8 mouse cellular contexts compared by ENCODE assay signal in genomic region chr1:71653400-71654159, GRCm38 (mm10). TPM values are rescaled to one million over a fixed set of nuclear protein-coding genes. Genes with fewer than 3 reads are reported as not detected.
DNase-seq lines count a peak whose midpoint lies in the region; ATAC-seq and TF ChIP-seq lines count a peak whose summit lies in the region.

No protein-coding gene starts in this region.

- H3K27ac ChIP-seq in spleen, adult 2 months (ENCODE audit: insufficient read depth, low read length) = no peak overlapping the region; the same call in 1 of the 2 replicates
- peak overlapping the region; percentile 89 for H3K27ac ChIP-seq in forebrain, embryonic 11.5 days (ENCODE audit: low read depth, low read length)
- no peak overlapping the region for H3K27ac ChIP-seq in hindbrain, embryonic 15.5 days (replicated peaks)
- peak overlapping the region; percentile 82 for H3K27ac ChIP-seq in liver, postnatal 0 days (ENCODE audit: low read depth)

- peak overlapping the region; percentile 50 for H3K4me3 ChIP-seq in spleen, adult 2 months (ENCODE audit: extremely low read depth, insufficient read depth, insufficient read length)
- H3K4me3 ChIP-seq in forebrain, embryonic 11.5 days (ENCODE audit: low read depth, low read length) = peak overlapping the region; percentile 71
- peak overlapping the region; percentile 69 for H3K4me3 ChIP-seq in hindbrain, embryonic 15.5 days
- H3K4me3 ChIP-seq in liver, postnatal 0 days (ENCODE audit: low read depth, low read length) = peak overlapping the region; percentile 62

- ATAC-seq in forebrain, embryonic 11.5 days (replicated peaks; ENCODE audit: low FRiP score) = peak; percentile 29
- ATAC-seq in hindbrain, embryonic 15.5 days (ENCODE audit: low FRiP score, low read depth) = peak; percentile 75
- peak; percentile 12; the same call in 1 of the 2 replicates for ATAC-seq in liver, postnatal 0 days
- ATAC-seq in activated CD4-positive, CD25-positive, alpha-beta regulatory T cell, adult 4 months = no peak

- no peaks in the 10 kb centered on the region for H3K9me3 ChIP-seq in forebrain, embryonic 11.5 days (ENCODE audit: control insufficient read depth, low read length)
- H3K9me3 ChIP-seq in hindbrain, embryonic 15.5 days = no peaks in the 10 kb centered on the region
- H3K9me3 ChIP-seq in liver, postnatal 0 days (ENCODE audit: low read length) = no peaks in the 10 kb centered on the region

- TF ChIP-seq CTCF in spleen, adult 2 months (IDR thresholded peaks at IDR 0.05; ENCODE audit: extremely low read depth, insufficient read depth, insufficient read length, insufficient replicate concordance) = no peak
- TF ChIP-seq CTCF in liver, postnatal 0 days (IDR thresholded peaks at IDR 0.05; ENCODE audit: low read depth) = no peak

- no peak for DNase-seq in spleen, adult 2 months (ENCODE audit: low read depth in 1 of 2, low spot score in 2 of 2)
- DNase-seq in spleen, postnatal 4 days (ENCODE audit: low spot score in 2 of 2) = no peak
- peak; percentile 67 for DNase-seq in forebrain, embryonic 11.5 days (ENCODE audit: low spot score)
- no peak for DNase-seq in liver, postnatal 0 days
- DNase-seq in retina, embryonic 14.5 days (ENCODE audit: low spot score) = peak; percentile 49
- DNase-seq in frontal cortex, adult 2 months (ENCODE audit: extremely low spot score in 1 of 2, low spot score in 1 of 2) = no peak

- no peaks in the 10 kb centered on the region for H3K36me3 ChIP-seq in spleen, adult 2 months (ENCODE audit: control insufficient read depth, insufficient read depth, low read length)
- H3K36me3 ChIP-seq in forebrain, embryonic 11.5 days (ENCODE audit: control insufficient read depth, insufficient read depth, low read length) = no peaks in the 10 kb centered on the region
- no peaks in the 10 kb centered on the region for H3K36me3 ChIP-seq in hindbrain, embryonic 15.5 days
- H3K36me3 ChIP-seq in liver, postnatal 0 days (replicated peaks; ENCODE audit: insufficient read depth, low read length) = peaks cover 5% of the 10 kb centered on the region; the same call in 1 of the 2 replicates

- peak overlapping the region; percentile 87 for H3K9ac ChIP-seq in forebrain, embryonic 11.5 days (ENCODE audit: low read length)
- H3K9ac ChIP-seq in hindbrain, embryonic 15.5 days = peak overlapping the region; percentile 48
- H3K9ac ChIP-seq in liver, postnatal 0 days (replicated peaks) = peak overlapping the region; percentile 63

- TF ChIP-seq EP300 in liver, postnatal 0 days (IDR thresholded peaks at IDR 0.05; ENCODE audit: low read depth) = 0 out of 2 replicates have a peak, but pooled peaks have one; percentile 1

- peak overlapping the region; percentile 85 for H3K4me2 ChIP-seq in forebrain, embryonic 11.5 days (ENCODE audit: low read depth, low read length, severe bottlenecking)
- peak overlapping the region; percentile 95 for H3K4me2 ChIP-seq in hindbrain, embryonic 15.5 days
- peak overlapping the region; percentile 73 for H3K4me2 ChIP-seq in liver, postnatal 0 days (ENCODE audit: low read depth, low read length)

- H3K4me1 ChIP-seq in spleen, adult 2 months (ENCODE audit: control insufficient read depth, insufficient read depth, insufficient read length) = peaks cover 5% of the 10 kb centered on the region
- no peaks in the 10 kb centered on the region; the same call in 1 of the 2 replicates for H3K4me1 ChIP-seq in forebrain, embryonic 11.5 days (replicated peaks; ENCODE audit: control insufficient read depth, insufficient read depth, low read length)
- H3K4me1 ChIP-seq in hindbrain, embryonic 15.5 days (replicated peaks) = peaks cover 14% of the 10 kb centered on the region
- no peaks in the 10 kb centered on the region for H3K4me1 ChIP-seq in liver, postnatal 0 days (ENCODE audit: insufficient read depth)

- H3K27me3 ChIP-seq in spleen, adult 2 months (ENCODE audit: control insufficient read depth, insufficient read depth, low read length) = peaks cover 5% of the 10 kb centered on the region; the same call in 1 of the 2 replicates
- H3K27me3 ChIP-seq in forebrain, embryonic 11.5 days (ENCODE audit: control insufficient read depth, insufficient read depth, low read length) = no peaks in the 10 kb centered on the region
- peaks cover 5% of the 10 kb centered on the region; the same call in 1 of the 2 replicates for H3K27me3 ChIP-seq in hindbrain, embryonic 15.5 days
- 0 out of 2 replicates have a peak, but pooled peaks cover 8% of the 10 kb centered on the region for H3K27me3 ChIP-seq in liver, postnatal 0 days (ENCODE audit: insufficient read depth, low read length)

- no peak for TF ChIP-seq POLR2A in spleen, adult 2 months (IDR thresholded peaks at IDR 0.05; ENCODE audit: low read depth, low read length)

- 1% methylated on average over 24 of the region's 24 CpGs for WGBS in spleen, adult 2 months
- under 1% methylated on average over 24 of the region's 24 CpGs for WGBS in forebrain, embryonic 11.5 days
- WGBS in hindbrain, embryonic 15.5 days = under 1% methylated on average over 24 of the region's 24 CpGs
- under 1% methylated on average over 22 of the region's 24 CpGs for WGBS in liver, postnatal 0 days (ENCODE audit: insufficient replicate concordance)

RNA-seq across cellular contexts. Expression of gene Fn1, which starts 0.6 kb away (rescaled TPM):
- polyA plus RNA-seq in spleen, adult 2 months (2012; rRNA removed) = 56.8 and 75.3 TPM in 2 replicates
- polyA plus RNA-seq in forebrain, embryonic 11.5 days (2014; fragmentation: Nextera tagmentation; extraction: Ambion mirVana) = 110 and 120 TPM in 2 replicates
- 36.7 and 42.7 TPM in 2 replicates for polyA plus RNA-seq in hindbrain, embryonic 15.5 days (2015; fragmentation: Nextera tagmentation; extraction: Ambion mirVana)
- 380 and 450 TPM in 2 replicates for polyA plus RNA-seq in liver, postnatal 0 days (2015; fragmentation: Nextera tagmentation; extraction: Ambion mirVana)
- polyA plus RNA-seq in activated CD4-positive, CD25-positive, alpha-beta regulatory T cell, adult 4 months (2017; shearing (Covaris generic)) = under 1 TPM in 1 of 2 experiments, not detected in 1; 0.44 TPM
- 66.0 and 67.7 TPM in 2 replicates for polyA plus RNA-seq in frontal cortex, adult 2 months (2012; rRNA removed)

Comparison
In these comparisons a context has a peak if more than half of its experiments do, and no peak if none do; other contexts are left out.
1. DNase-seq: peak in forebrain, embryonic 11.5 days (single experiment) and retina, embryonic 14.5 days (single experiment); none in spleen, adult 2 months (0 of 2), spleen, postnatal 4 days (0 of 2), liver, postnatal 0 days (single experiment) and frontal cortex, adult 2 months (0 of 2).
2. H3K27ac ChIP-seq: peak in forebrain, embryonic 11.5 days (single experiment) and liver, postnatal 0 days (single experiment); none in spleen, adult 2 months (single experiment) and hindbrain, embryonic 15.5 days (single experiment).
3. RNA of gene Fn1, which starts 0.6 kb away (polyA plus RNA-seq): 380 to 450 TPM in liver, postnatal 0 days, 110 to 120 TPM in forebrain, embryonic 11.5 days, 66.0 to 67.7 TPM in frontal cortex, adult 2 months, 56.8 to 75.3 TPM in spleen, adult 2 months and 36.7 to 42.7 TPM in hindbrain, embryonic 15.5 days; 0.44 TPM in activated CD4-positive, CD25-positive, alpha-beta regulatory T cell, adult 4 months; every median in the first group is over 10 times any median in the second.
4. Peak in every context shown above with its lines, with median percentiles within 50 percentile points of each other: H3K4me3 ChIP-seq, H3K4me2 ChIP-seq and H3K9ac ChIP-seq.